Mouse (Mus musculus) CH12.LX (cell line): ENCODE measurements at regions not wholly inside any gene's neighbourhood (a gene's known extent, or its start where the extent isn't known, plus 50 kb on each side); places are given as distances from the start of the nearest gene placed in this dataset.

Source experiments
- CHD1 ChIP-seq: IDR thresholded peaks from 2 replicates; pipeline ENCODE4 v1.6.1; 2012; ENCODE audit warnings: low read depth, low read length, improper control_type of control experiment, inconsistent platforms
- CTCF ChIP-seq, 2 experiments: IDR thresholded peaks in 1 of 2; conservative IDR thresholded peaks in 1 of 2; 2 replicates each; pipeline ENCODE4 v1.5.1; 2011 to 2012; ENCODE audit warnings: low read depth in 2 of 2, low read length in 2 of 2, improper control_type of control experiment in 1 of 2, inconsistent platforms in 1 of 2, mild to moderate bottlenecking in 1 of 2, moderate library complexity in 1 of 2
- E2F4 ChIP-seq: IDR thresholded peaks from 2 replicates; pipeline ENCODE4 v1.6.1; 2011; ENCODE audit warnings: low read depth, low read length, improper control_type of control experiment; ENCODE audit not compliant: insufficient replicate concordance
- EP300 ChIP-seq: IDR thresholded peaks from 2 replicates; pipeline ENCODE4 v1.6.1; 2011; ENCODE audit warnings: low read length, improper control_type of control experiment
- JUND ChIP-seq: conservative IDR thresholded peaks from 2 replicates; pipeline ENCODE4 v1.6.1; 2011; ENCODE audit warnings: low read depth, low read length, improper control_type of control experiment
- MAZ ChIP-seq: IDR thresholded peaks from 2 replicates; pipeline ENCODE4 v1.6.1; 2012; ENCODE audit warnings: low read depth, mild to moderate bottlenecking, inconsistent platforms, low read length, improper control_type of control experiment, moderate library complexity
- POLR2A ChIP-seq: IDR thresholded peaks from 2 replicates; pipeline ENCODE4 v1.6.1; 2011; ENCODE audit warnings: low read depth, mild to moderate bottlenecking, improper control_type of control experiment, low read length
- RCOR1 ChIP-seq: conservative IDR thresholded peaks from 2 replicates; pipeline ENCODE4 v1.6.1; 2012; ENCODE audit warnings: low read depth, mild to moderate bottlenecking, inconsistent platforms, low read length, improper control_type of control experiment
- SIN3A ChIP-seq: IDR thresholded peaks from 2 replicates; pipeline ENCODE4 v1.6.1; 2012; ENCODE audit warnings: low read length, improper control_type of control experiment, inconsistent platforms
- SMC3 ChIP-seq: IDR thresholded peaks from 2 replicates; pipeline ENCODE4 v1.6.1; 2011; ENCODE audit warnings: low read depth, low read length, improper control_type of control experiment
- TCF12 ChIP-seq: IDR thresholded peaks from 2 replicates; pipeline ENCODE4 v1.6.1; 2014; ENCODE audit warnings: low read depth, mild to moderate bottlenecking, inconsistent platforms, low read length, improper control_type of control experiment

DNA sequence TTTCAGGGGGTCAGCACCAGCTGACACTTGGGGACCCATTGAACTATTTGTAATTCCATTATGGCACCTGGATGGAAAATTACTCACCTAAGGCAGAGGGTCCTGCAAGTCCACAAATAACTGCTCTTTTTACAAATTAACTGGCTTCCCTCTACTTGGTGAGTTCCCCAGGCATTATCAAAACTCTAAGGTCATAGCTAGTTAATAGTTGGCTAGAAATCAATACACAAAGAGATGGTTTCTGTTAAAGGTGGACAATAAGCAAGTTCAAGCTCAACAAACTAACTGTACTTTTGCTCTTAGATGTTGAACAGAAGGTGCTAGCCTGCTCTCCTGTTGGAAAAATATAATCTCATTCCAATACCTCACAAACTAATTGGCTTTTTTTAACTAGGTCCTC, 138.7 kb upstream of the Lpp start:
- no peak for TF ChIP-seq CTCF (conservative IDR thresholded peaks at IDR 0.05 in 1 of 2, IDR thresholded peaks at IDR 0.05 in 1 of 2; ENCODE audit: low read depth in 2 of 2, low read length in 2 of 2)
- no peak for TF ChIP-seq JUND
- no peak for TF ChIP-seq POLR2A
- TF ChIP-seq EP300, result no peak
- TF ChIP-seq MAZ, result no peak
- no peak for TF ChIP-seq CHD1
- no peak for TF ChIP-seq RCOR1
- no peak for TF ChIP-seq TCF12
- no peak for TF ChIP-seq E2F4
- TF ChIP-seq SMC3, result no peak
- no peak for TF ChIP-seq SIN3A
